In the genomic region with DNA sequence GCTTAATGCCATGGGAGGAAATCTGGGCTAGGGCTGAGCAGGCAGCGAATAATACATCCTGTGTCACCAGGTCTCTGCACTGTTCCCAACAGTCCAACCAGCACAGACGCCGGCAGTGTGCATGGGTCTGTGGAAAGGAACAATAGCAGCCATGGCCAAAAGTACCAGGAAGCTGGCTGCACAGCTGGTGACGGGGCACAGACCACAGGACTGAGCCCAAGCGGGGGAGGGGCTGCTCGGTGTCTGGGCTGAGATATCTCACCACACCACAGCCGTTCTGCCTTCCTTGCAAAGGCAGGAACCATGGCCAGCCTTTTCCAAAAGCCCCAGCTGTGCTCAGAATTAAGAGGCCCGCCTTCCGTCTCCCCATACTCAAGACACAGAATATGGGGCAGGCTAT, we compare ENCODE assay signal across 8 mouse cellular contexts.
DNase-seq lines count a peak whose midpoint lies in the region; ATAC-seq lines count a peak whose summit lies in the region.

No protein-coding gene starts in this region.

- no peak for DNase-seq in kidney, adult 18-20 months
- DNase-seq in ZHBTc4 (ENCODE audit: low read depth, low spot score), result peak; percentile 49
- DNase-seq in kidney, postnatal 25 days, result peak; percentile 35 to 57
- peak; percentile 65 for DNase-seq in thymus, postnatal 0 days (ENCODE audit: low spot score)
- no peak for DNase-seq in adrenal gland, postnatal 36 days

- peak overlapping the region; percentile 60; the same call in 1 of the 2 replicates for H3K27ac ChIP-seq in kidney, embryonic 15.5 days

- H3K9me3 ChIP-seq in kidney, embryonic 15.5 days (replicated peaks), result no peaks in the 10 kb centered on the region

- WGBS in kidney, embryonic 15.5 days, result 50% methylated on average over 9 of the region's 9 CpGs

- ATAC-seq in kidney, embryonic 15.5 days (replicated peaks; ENCODE audit: low FRiP score), result peak; percentile 54
- ATAC-seq in granulocyte monocyte progenitor cell, adult 5-6 weeks (replicated peaks; ENCODE audit: poor library complexity, severe bottlenecking), result peak; percentile 88
- peak; percentile 55 for ATAC-seq in megakaryocyte, adult 5-6 weeks (ENCODE audit: poor library complexity, severe bottlenecking)

- H3K4me1 ChIP-seq in kidney, embryonic 15.5 days, result peaks cover 33% of the 10 kb centered on the region

- no peak overlapping the region for H3K4me3 ChIP-seq in kidney, embryonic 15.5 days (replicated peaks)

- no peaks in the 10 kb centered on the region for H3K27me3 ChIP-seq in kidney, embryonic 15.5 days

- H3K4me2 ChIP-seq in kidney, embryonic 15.5 days, result no peak overlapping the region

- H3K9ac ChIP-seq in kidney, embryonic 15.5 days, result no peak overlapping the region

- no peaks in the 10 kb centered on the region for H3K36me3 ChIP-seq in kidney, embryonic 15.5 days

Comparison
In these comparisons a context has a peak if more than half of its experiments do, and no peak if none do; other contexts are left out.
1. DNase-seq: peak in ZHBTc4 (single experiment), kidney, postnatal 25 days (2 of 2) and thymus, postnatal 0 days (single experiment); none in kidney, adult 18-20 months (single experiment) and adrenal gland, postnatal 36 days (0 of 2).
2. Peak in every context shown above with its lines, with median percentiles within 50 percentile points of each other: ATAC-seq.